Mouse (Mus musculus) testis, adult 2 months (tissue): ENCODE results near the gene Phf21a. TPM values are rescaled to one million over a fixed set of nuclear protein-coding genes. Genes with fewer than 3 reads are reported as not detected.
A peak's percentile ranks its signal among the peaks of the same experiment; 100 is the strongest.
"Not testable (repeated sequence)": the region's sequence is repeated elsewhere in the genome, so short reads cannot be mapped to it uniquely, and the experiment has no call there.

Experiments
- H3K27ac ChIP-seq: fragments of 200-500 bp; 2 replicates; pipeline ENCODE4 v1.5.1; 2012; ENCODE audit warnings: low read depth, low read length; ENCODE audit not compliant: control insufficient read depth, insufficient read depth
- H3K27me3 ChIP-seq: fragments of 200-500 bp; 2 replicates; pipeline ENCODE4 v1.6.1; 2012; ENCODE audit warnings: mild to moderate bottlenecking, low read length, moderate library complexity; ENCODE audit not compliant: control insufficient read depth, insufficient read depth
- H3K36me3 ChIP-seq: fragments of 200-500 bp; 2 replicates; pipeline ENCODE4 v1.6.1; 2012; ENCODE audit warnings: mild to moderate bottlenecking, low read length; ENCODE audit not compliant: control insufficient read depth, insufficient read depth
- H3K4me1 ChIP-seq: fragments of 200-500 bp; 2 replicates; pipeline ENCODE4 v1.6.1; 2012; ENCODE audit warnings: low read length; ENCODE audit not compliant: control insufficient read depth, insufficient read depth
- H3K4me3 ChIP-seq: fragments of 200-500 bp; 2 replicates; pipeline ENCODE4 v1.5.1; 2012; ENCODE audit warnings: low read depth, mild to moderate bottlenecking, low read length, moderate library complexity, mixed read lengths; ENCODE audit not compliant: control insufficient read depth
- CTCF ChIP-seq: fragments of 200-500 bp; IDR thresholded peaks from 2 replicates; pipeline ENCODE4 v1.5.1; 2012; ENCODE audit warnings: low read depth, mild to moderate bottlenecking, inconsistent platforms, low read length, moderate library complexity; ENCODE audit not compliant: control insufficient read depth, insufficient read depth, insufficient replicate concordance
- POLR2A ChIP-seq: fragments of 200-500 bp; IDR thresholded peaks from 2 replicates; pipeline ENCODE4 v1.6.1; 2012; ENCODE audit warnings: low read depth, mild to moderate bottlenecking, inconsistent platforms, low read length, moderate library complexity; ENCODE audit not compliant: control insufficient read depth
- polyA plus RNA-seq: library from polyadenylated mRNA; depleted of rRNA; stranded (reverse); fragments of >200 nt; gene quantifications from 2 replicates; pipeline ENCODE4 v1.2.3, GENCODE M21; 2012

The Phf21a gene
- polyA plus RNA-seq, 1 experiment: 78.4 TPM

DNA sequence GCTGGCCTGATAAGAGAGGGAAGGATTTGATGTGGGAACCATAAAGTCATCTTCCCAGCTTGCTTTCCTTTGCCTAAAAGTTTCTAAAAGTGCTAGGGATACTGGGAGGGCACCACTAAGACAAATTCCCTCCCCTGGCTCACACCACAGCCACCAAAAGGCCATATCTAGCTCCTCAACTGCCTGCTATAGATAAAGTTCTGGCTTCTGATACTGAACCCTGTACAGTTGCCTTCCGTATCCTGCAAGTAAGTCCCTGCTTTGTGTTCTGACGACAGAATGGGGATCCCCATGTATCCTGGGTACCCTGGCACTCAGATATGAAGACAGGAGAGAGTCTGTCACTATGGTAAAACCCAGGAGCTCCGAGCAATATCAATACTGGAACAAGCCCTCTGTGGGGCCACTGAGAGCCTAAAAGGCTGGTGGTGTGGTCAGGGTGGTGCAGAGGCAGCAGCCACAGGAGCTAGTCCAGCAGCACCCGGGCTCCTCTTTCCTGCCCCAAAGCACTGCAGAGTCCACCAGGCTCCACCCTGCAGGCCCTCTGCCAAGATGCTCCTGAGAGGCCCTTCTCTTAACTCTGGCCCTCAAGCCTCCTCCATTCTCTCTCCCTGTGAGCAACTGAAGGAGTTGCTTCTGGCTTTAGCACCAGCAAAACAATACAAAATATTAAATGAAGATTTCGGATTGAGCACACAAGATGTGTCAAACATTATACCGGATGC lies 297.5 kb downstream of the Phf21a start:
- Histone ChIP-seq H3K4me3 (peak overlapping the region; percentile 81), H3K27ac (no peak overlapping the region), H3K4me1 (peaks cover 23% of the 10 kb centered on the region), H3K36me3 (no peaks in the 10 kb centered on the region), H3K27me3 (no peaks in the 10 kb centered on the region)
- TF ChIP-seq POLR2A (no peak), CTCF (no peak)

GRCm38 (mm10) chr2:92391116-92391515 lies 298.2 kb downstream of the Phf21a start:
- no peak for TF ChIP-seq CTCF
- TF ChIP-seq POLR2A: no peak
- H3K36me3 ChIP-seq: no peaks in the 10 kb centered on the region
- H3K27ac ChIP-seq: no peak overlapping the region
- no peaks in the 10 kb centered on the region for H3K27me3 ChIP-seq
- peaks cover 23% of the 10 kb centered on the region for H3K4me1 ChIP-seq
- peak overlapping the region; percentile 49 for H3K4me3 ChIP-seq

DNA sequence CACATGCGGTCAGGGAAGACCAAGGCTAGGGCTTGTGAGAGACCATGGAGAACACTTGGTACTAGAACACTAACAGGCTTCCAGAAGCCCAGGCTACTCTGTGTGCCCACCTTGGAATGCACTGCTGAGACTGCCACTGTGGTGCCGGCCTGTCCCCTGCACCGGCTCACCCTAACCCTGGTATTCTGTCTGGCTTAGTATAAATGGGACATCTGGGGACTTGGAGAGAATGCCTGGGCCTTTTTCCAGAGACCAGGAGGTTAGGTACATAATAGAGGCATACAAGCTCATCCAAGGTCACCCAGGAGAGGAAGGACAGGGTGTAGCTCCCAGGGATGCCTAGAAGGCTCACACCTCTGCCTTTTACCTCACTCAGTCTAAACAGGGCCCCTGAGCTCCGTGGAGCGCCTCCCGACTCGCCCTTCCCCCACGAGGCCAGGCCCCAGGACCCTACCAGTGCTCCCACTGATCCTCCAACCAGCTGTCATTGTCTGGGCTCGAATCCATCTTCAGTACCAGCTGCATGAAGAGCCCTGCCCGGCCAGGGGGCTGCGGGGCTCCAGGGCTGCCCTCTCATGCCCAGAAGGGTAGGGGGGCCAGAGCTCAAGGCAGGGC lies 298.9 kb downstream of the Phf21a start:
- Histone ChIP-seq H3K36me3 (no peaks in the 10 kb centered on the region), H3K27ac (no peak overlapping the region), H3K27me3 (no peaks in the 10 kb centered on the region), H3K4me1 (peaks cover 23% of the 10 kb centered on the region), H3K4me3 (peak overlapping the region; percentile 49)
- TF ChIP-seq POLR2A (no peak), CTCF (no peak)

GRCm38 (mm10) chr2:92392318-92393264 lies 299.7 kb downstream of the Phf21a start:
- no peaks in the 10 kb centered on the region for H3K36me3 ChIP-seq
- TF ChIP-seq CTCF (no peak), POLR2A (no peak)
- H3K27ac ChIP-seq: no peak overlapping the region
- peak overlapping the region; percentile 28 for H3K4me3 ChIP-seq
- H3K27me3 ChIP-seq: no peaks in the 10 kb centered on the region
- peaks cover 23% of the 10 kb centered on the region for H3K4me1 ChIP-seq

GRCm38 (mm10) chr2:92395535-92395934 lies 302.6 kb downstream of the Phf21a start:
- H3K27me3 ChIP-seq: no peaks in the 10 kb centered on the region
- TF ChIP-seq CTCF (no peak), POLR2A (no peak)
- peaks cover 16% of the 10 kb centered on the region for H3K4me1 ChIP-seq

GRCm38 (mm10) chr2:92397436-92397835 lies 304.5 kb downstream of the Phf21a start:
- TF ChIP-seq CTCF (no peak), POLR2A (no peak)
- Histone ChIP-seq H3K4me1 (peaks cover 14% of the 10 kb centered on the region), H3K36me3 (no peaks in the 10 kb centered on the region), H3K27ac (no peak overlapping the region), H3K4me3 (no peak overlapping the region), H3K27me3 (no peaks in the 10 kb centered on the region)

More at GRCm38 (mm10) chr2:92395535-92395934, 302.6 kb downstream of the Phf21a start:
- Histone ChIP-seq H3K36me3 (no peaks in the 10 kb centered on the region), H3K4me3 (no peak overlapping the region), H3K27ac (no peak overlapping the region)

DNA sequence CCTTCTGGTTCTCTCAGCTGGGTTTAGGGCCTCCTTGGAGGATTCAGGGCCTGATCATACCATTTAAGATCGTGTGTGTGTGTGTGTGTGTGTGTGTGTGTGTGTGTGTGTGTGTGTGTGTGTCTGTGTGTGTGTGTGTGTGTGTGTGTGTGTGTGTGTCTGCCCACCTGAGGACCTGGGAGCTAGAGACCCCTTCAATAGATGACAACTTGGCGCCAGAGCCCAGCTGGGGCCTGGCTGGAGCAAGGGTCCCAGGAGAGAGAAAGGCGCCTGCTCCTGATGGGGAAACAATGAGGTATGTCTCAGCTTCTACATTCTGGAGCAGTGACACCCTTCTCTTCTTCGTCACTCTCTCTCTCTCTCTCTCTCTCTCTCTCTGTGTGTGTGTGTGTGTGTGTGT lies 307.0 kb downstream of the Phf21a start:
- H3K4me1 ChIP-seq: peaks cover 11% of the 10 kb centered on the region
- H3K36me3 ChIP-seq, H3K27me3 ChIP-seq, H3K27ac ChIP-seq, H3K4me3 ChIP-seq: not testable (repeated sequence)
